Comparison of ENCODE assay signal across 22 mouse cellular contexts in genomic region chr6:137667665-137668064, GRCm38 (mm10). TPM values are rescaled to one million over a fixed set of nuclear protein-coding genes. Genes with fewer than 3 reads are reported as not detected.
DNase-seq lines count a peak whose midpoint lies in the region; ATAC-seq and TF ChIP-seq lines count a peak whose summit lies in the region.
"Had no signal": no experiment of that assay in that cellular context is flagged by ENCODE, and none has a peak within 500 bp of the region (broad histone marks: within the 10 kb centered on the region; RNA-seq: fewer than 3 reads in every experiment).

No protein-coding gene starts in this region.

- peak; percentile 49; the same call in 1 of the 2 replicates for ATAC-seq in lung, embryonic 15.5 days (ENCODE audit: borderline replicate concordance, extremely low read depth, low FRiP score, low TSS enrichment)
- peak; percentile 81 for ATAC-seq in lung, postnatal 0 days
- ATAC-seq: activated CD4-positive, CD25-positive, alpha-beta regulatory T cell, adult 4 months; CD4-positive, CD25-positive, alpha-beta regulatory T cell, adult 4 months; Patski had no signal

- no peak overlapping the region for H3K9ac ChIP-seq in lung, embryonic 15.5 days
- no peak overlapping the region for H3K9ac ChIP-seq in lung, postnatal 0 days (replicated peaks; ENCODE audit: low read depth)

- H3K4me1 ChIP-seq in lung, embryonic 15.5 days, result no peaks in the 10 kb centered on the region
- no peaks in the 10 kb centered on the region for H3K4me1 ChIP-seq in lung, postnatal 0 days (ENCODE audit: insufficient read depth, low read depth, low read length)
- no peaks in the 10 kb centered on the region for H3K4me1 ChIP-seq in lung, adult 2 months (ENCODE audit: control insufficient read depth, insufficient read depth, low read length)

- no peak overlapping the region for H3K27ac ChIP-seq in lung, embryonic 15.5 days
- no peak overlapping the region for H3K27ac ChIP-seq in lung, postnatal 0 days (ENCODE audit: low read length)

- WGBS in lung, embryonic 15.5 days, result 47% methylated on average over 3 of the region's 3 CpGs
- 39% methylated on average over 3 of the region's 3 CpGs for WGBS in lung, postnatal 0 days
- WGBS in lung, adult 2 months, result 59% methylated on average over 3 of the region's 3 CpGs

- no peak for TF ChIP-seq POLR2A in lung, adult 2 months (IDR thresholded peaks at IDR 0.05; ENCODE audit: borderline replicate concordance, extremely low read depth, low read depth, low read length)

- DNase-seq in lung, postnatal 10 days, result no peak
- peak; percentile 86 for DNase-seq in lung, postnatal 0 days (ENCODE audit: low spot score)
- DNase-seq in lung, adult 2 months, result no peak
- peak; percentile 29 for DNase-seq in lung, postnatal 25 days (ENCODE audit: low spot score)
- no peak for DNase-seq in lung, postnatal 14 days
- peak; percentile 43 for DNase-seq in lung, postnatal 36 days
- no peak for DNase-seq in lung, postnatal 4 days
- DNase-seq: adrenal gland, adult 2 months; adrenal gland, adult 8-10 months; adrenal gland, postnatal 10 days; adrenal gland, postnatal 14 days; adrenal gland, postnatal 25 days; adrenal gland, postnatal 36 days; B cell, adult 2 months; cerebellum, adult 11 months; cerebellum, adult 11-12 months had no signal

- 0 out of 2 replicates have a peak, but pooled peaks have one; percentile 50 for TF ChIP-seq EP300 in lung, postnatal 0 days (IDR thresholded peaks at IDR 0.05)

- no peaks in the 10 kb centered on the region for H3K27me3 ChIP-seq in lung, embryonic 15.5 days
- no peaks in the 10 kb centered on the region for H3K27me3 ChIP-seq in lung, postnatal 0 days (replicated peaks; ENCODE audit: insufficient read depth, low read length)
- H3K27me3 ChIP-seq: CH12.LX, Patski had no signal

- no peak overlapping the region for H3K4me2 ChIP-seq in lung, embryonic 15.5 days
- H3K4me2 ChIP-seq in lung, postnatal 0 days (replicated peaks; ENCODE audit: low read depth, low read length), result no peak overlapping the region

- no peak overlapping the region for H3K4me3 ChIP-seq in lung, embryonic 15.5 days
- H3K4me3 ChIP-seq in lung, postnatal 0 days (ENCODE audit: low read depth, low read length), result no peak overlapping the region
- H3K4me3 ChIP-seq in lung, adult 2 months (replicated peaks; ENCODE audit: extremely low read depth, low read depth, low read length), result no peak overlapping the region

- TF ChIP-seq CTCF in lung, postnatal 0 days (IDR thresholded peaks at IDR 0.05), result no peak
- TF ChIP-seq CTCF in lung, adult 2 months (IDR thresholded peaks at IDR 0.05; ENCODE audit: insufficient read depth, low read length), result no peak

- no peaks in the 10 kb centered on the region for H3K36me3 ChIP-seq in lung, embryonic 15.5 days
- H3K36me3 ChIP-seq in lung, postnatal 0 days (ENCODE audit: insufficient read depth, low read length), result no peaks in the 10 kb centered on the region
- H3K36me3 ChIP-seq: G1E had no signal

- H3K9me3 ChIP-seq in lung, embryonic 15.5 days, result no peaks in the 10 kb centered on the region
- no peaks in the 10 kb centered on the region for H3K9me3 ChIP-seq in lung, postnatal 0 days (ENCODE audit: low read length)

RNA-seq across cellular contexts. Expression of gene Eps8, which starts 13.0 kb away (rescaled TPM):
- 24.5 and 26.0 TPM in 2 replicates for polyA plus RNA-seq in lung, embryonic 15.5 days (2015; fragmentation: Nextera tagmentation; extraction: Ambion mirVana)
- 24.4 and 27.8 TPM in 2 replicates for polyA plus RNA-seq in lung, postnatal 0 days (2015; fragmentation: Nextera tagmentation; extraction: Ambion mirVana)
- 15.9 and 16.0 TPM in 2 replicates for polyA plus RNA-seq in lung, adult 2 months (2012; rRNA removed)
- polyA plus RNA-seq: G1E had no signal

Comparison
In these comparisons a context has a peak if more than half of its experiments do, and no peak if none do; other contexts are left out.
1. DNase-seq: peak in lung, postnatal 0 days (single experiment), lung, postnatal 25 days (single experiment) and lung, postnatal 36 days (single experiment); none in lung, postnatal 10 days (single experiment), lung, adult 2 months (single experiment), lung, postnatal 14 days (single experiment) and lung, postnatal 4 days (0 of 2).